Mouse (Mus musculus): ENCODE data around the gene Gm20696.

The Gm20696 gene

DNA sequence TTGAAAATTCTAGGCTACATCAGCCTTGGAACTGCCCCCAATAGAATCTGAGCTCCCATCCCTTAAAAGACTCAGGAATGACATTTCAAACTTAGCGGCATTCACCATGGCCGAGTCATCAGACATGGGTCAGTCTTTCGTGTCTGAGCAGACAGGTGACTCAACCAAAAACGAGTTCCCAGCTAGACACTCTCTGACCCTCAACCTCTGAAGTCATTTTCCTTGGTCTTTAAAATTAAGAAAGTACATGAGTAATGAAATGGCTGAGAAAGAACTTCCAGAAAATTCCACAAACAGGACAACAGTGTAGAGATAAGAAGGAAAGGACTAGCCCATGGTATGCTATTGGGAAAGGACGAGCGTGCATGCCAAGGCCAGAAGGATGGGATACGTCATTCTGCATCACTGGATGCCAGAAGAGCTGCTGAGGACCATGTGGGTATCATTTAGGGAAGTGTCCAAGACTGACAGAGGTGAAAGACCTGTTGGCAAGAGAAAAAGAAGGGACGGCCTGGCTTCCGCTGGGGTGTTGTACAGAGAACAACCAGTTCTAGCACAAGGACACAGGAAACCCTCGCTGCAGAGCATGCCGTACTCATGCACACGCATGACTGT is 219.7 kb downstream of the Gm20696 start:
- DNase-seq (ENCODE audit: extremely low read depth, low read depth, low spot score), result no peak

DNA sequence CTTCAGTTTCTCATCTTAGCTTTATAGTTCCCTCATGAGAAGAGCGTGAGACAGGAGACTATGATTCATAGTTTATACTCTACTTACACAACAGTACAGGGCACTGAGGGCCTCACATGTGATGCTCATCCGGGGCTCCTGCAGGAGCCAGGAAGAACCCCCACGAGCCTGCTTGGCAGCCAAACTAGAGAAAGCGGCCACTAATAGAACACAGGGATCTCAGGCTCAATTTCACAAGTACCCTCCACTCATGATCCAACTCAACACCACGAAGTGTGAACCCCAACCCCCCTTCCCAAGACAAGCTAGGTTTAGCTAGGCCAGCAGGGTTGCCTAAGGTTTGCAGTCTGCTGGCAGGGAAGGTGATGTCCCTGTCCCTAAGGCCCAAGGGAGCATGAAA is 223.1 kb downstream of the Gm20696 start:
- no peak for DNase-seq (ENCODE audit: extremely low read depth, low read depth, low spot score)

DNA sequence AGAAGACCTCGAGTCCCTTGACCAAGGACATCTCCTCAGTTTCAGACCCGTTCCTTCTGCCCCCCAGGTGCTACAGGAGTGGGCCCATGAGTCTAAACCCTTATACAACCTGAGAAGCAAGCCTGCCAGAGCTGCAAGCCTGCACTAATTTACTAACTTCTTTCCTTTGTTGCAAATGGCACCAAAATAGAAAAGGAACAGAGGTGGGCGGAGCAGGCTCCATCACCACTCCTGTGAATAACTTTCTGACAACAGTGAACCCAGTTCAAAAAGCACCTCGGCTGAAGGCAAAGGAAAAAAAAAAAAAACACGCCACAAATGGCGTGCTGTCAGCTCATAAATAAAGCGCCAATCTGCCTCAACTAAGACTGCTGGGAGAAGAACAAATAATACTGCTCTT is 225.5 kb downstream of the Gm20696 start:
- no peak for DNase-seq (ENCODE audit: extremely low read depth, low read depth, low spot score)

DNA sequence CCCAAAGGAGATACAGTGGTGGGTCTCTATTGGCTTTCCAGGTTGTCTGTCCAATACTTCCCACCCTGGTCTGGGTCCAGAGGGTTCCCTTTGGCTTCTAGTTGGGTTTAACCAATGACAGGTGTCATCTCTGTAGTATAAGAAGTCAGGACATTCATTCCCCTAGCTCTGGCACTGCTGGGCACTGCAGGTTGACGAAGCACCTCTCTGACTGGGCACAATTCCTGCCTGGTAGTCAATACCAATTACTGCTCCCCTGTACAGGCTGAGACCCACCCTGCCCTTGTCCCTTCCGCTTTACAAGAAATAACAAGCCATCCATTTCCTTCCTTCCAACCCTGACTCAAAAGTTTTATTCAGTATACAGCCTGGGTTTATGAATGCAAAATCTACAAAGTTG is 226.0 kb downstream of the Gm20696 start:
- DNase-seq (ENCODE audit: extremely low read depth, low read depth, low spot score), result no peak

DNA sequence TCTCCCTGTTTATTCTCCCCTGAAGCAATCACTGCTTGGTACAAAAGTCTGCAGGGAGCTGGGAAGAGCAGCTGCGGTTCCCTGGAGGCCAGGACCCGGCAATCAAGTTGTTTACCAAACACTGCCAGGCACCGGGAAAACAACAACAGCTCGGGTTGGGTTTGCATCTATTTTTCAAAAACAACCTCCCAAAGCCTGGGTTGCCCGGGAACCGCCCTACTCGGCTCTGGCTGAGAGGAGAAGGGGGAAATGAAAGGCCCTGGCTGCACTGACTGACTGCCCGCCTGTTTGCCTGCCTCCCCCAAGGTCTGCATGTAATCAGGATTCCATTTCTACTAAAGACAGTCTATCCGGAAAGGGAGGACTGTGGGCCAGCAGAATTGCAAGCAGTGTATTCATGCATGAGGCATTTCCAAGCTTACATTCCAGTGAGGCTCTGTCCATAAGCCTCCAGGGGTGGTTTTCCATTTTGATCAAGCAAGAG is 226.7 kb downstream of the Gm20696 start:
- DNase-seq (ENCODE audit: extremely low read depth, low read depth, low spot score), result no peak

DNA sequence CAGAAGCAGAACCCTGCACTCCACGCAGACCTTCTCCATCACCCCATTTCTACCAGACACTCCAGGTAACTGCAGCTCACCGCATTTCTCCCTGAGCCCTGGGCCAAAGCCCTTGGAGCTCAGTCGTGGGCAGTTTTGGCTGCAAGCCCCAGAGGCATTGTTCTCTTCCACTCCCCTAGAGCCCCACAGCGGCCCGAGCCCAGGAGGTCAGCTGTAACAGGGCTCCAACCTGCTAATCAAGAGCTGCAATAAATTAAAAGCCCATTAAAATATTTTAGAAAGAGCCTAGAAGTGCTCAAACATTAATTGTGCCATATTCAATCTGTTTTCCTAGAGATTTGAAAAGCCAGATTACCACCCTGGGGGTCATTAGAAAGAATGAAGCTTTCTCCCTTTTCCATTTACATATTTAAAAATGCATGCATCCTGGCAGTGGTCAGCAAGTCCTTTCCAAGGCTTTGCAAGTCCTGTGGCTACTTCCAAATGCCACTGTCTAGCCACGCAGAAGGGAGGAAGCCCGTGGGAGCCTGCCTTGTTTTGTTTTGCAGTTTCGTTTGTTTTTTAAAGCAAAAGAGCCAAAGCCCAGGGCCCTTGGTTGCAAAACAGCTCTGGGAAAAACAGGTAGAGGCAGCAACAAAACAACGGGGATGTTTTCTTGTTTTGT is 227.3 kb downstream of the Gm20696 start:
- no peak for DNase-seq (ENCODE audit: extremely low read depth, low read depth, low spot score)

DNA sequence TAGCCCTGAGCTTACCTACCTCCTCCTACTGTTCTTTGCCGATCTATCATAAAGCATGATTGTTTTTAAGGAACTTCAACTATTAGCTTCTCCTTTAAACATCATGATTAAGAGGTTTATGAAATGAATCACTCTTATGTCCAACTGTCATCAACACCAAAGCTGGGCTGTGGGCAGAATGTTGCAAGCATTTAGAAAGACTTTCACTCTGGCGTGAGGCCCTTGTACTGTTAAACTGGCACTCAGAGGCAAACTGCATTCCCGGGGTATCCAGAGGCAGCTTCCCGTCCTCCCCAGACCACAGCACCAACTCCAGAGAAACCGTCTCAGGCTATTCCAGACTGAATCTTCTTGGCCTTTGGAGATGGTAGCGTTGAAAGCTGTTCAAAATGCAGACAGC is 230.2 kb downstream of the Gm20696 start:
- DNase-seq (ENCODE audit: extremely low read depth, low read depth, low spot score), result no peak

DNA sequence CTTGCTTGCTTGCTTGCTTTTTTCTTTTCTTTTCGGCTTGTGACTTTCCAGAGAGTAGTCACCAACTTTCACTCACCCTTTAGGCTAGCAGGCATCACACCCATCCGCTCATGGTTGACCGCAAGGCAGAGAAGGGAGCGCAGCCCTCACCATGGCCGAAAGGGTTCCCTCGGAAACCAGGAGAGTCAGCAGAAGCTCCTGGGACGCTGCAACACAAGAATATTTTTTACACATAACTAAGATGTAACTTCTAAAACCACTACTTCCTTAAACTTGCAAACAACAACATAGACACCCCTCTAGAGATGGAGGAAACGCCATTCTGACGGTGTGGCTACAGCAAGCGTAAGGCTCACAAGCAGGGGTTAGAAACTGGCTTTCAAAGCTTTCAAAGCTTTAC is 231.5 kb downstream of the Gm20696 start:
- no peak for DNase-seq (ENCODE audit: extremely low read depth, low read depth, low spot score)

DNA sequence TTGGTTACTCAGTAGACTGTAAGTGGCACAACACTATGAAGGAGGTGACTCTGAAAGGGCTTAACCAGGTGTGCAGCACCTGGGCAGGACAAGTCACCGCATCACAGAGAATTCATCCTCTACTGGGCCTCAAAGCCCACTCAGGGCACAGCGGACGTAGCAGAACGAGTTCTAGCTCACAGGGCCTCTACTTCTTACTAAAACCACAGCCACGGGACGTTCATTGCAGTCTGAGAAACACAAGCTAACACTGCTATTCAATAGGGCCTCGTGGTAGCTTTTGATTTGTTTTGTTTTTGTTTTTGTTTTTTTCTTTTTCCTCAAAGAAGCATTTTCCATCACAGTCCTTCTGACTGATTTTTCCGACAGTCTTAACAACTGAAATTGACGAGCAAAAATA is 233.6 kb downstream of the Gm20696 start:
- no peak for DNase-seq (ENCODE audit: extremely low read depth, low read depth, low spot score)

DNA sequence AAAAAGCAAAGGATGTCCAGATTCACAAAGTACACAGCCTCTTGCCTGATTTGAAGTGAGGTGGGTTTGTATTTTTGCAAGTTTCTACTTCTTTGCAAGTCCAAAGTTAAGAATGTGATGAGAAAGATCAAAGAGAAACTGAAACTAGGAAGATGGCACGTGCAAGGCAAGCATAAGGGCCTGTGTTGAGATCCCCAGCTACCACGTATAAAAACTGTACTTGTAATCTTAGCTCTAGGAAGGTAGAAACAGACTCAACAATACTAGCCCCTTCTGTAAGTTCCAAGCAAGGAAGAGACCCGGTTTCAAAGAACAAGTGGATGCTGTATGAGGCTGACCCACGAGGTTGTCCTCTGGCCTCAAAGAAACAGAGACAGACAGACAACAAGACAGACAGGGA is 234.7 kb downstream of the Gm20696 start:
- no peak for DNase-seq (ENCODE audit: extremely low read depth, low read depth, low spot score)

DNA sequence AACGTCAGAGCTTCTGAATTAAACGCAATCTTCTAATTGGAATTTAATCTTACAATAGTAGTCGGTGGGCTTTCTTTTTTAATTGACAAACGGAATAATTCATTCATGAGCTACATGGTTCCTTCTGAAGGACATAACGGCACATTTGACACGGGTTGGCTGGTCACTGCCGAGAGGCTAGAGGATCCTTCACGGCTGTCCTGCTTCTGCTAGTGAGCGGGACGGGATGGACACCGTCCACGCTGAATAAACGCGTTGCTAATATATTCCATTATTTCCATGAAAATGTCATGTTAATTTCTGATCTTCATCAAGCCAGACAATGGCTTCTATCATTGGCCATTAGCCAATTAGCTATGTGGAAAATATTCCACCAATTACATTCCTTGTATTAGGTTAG is 236.0 kb downstream of the Gm20696 start:
- no peak for DNase-seq (ENCODE audit: extremely low read depth, low read depth, low spot score)

DNA sequence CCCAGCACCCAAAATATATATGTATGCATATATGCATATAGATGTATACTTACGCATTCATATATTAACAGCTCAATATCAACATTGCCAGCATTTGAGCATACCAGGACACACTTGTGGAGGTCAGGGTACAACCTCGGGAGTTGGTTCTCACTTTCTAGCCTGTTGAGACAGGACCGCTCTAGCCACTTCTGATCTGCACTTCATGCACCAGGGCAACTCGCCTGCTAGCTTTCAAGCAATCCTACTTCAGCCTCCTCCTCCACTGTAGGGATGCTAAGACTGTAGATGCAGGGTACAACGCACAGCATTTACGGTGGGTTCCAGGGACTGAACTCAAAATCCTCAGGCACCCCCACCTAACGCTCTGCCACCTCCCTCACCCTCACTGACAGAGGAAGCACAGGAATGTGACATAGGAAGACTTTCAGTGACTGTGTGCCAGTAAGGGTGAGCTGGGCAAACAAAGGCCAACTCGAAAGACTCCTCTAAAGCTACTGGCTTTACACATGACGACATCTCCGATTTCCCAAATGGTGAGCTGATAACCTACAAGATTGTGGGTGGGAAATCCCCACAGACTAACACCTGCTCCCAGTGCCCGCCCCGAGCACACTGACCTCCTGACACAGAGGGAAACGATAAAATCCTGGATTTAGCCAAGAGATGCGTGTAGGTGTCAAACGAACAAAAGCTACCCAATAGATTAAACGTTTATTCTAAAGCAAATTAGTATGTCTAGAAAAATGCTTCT is 237.0 kb downstream of the Gm20696 start:
- DNase-seq (ENCODE audit: extremely low read depth, low read depth, low spot score), result no peak

DNA sequence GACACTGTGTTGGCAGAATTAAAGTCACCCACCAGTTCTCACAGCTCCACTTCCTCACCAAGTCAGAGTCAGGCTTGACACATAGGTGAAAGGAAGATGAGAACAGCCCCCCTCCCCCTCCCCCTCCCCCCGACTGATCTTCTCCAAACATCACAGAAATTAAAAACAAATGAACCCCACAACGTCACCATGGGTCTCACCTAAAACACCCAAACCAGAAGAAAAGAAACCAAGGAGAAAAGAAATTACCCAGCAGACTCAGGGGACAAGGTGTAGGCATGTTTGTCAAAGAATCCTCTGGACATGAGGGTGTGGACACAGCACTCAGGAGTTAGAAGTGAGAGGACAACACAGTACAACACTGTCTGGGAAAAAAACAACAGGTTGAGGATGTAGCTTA is 237.6 kb downstream of the Gm20696 start:
- no peak for DNase-seq (ENCODE audit: extremely low read depth, low read depth, low spot score)

DNA sequence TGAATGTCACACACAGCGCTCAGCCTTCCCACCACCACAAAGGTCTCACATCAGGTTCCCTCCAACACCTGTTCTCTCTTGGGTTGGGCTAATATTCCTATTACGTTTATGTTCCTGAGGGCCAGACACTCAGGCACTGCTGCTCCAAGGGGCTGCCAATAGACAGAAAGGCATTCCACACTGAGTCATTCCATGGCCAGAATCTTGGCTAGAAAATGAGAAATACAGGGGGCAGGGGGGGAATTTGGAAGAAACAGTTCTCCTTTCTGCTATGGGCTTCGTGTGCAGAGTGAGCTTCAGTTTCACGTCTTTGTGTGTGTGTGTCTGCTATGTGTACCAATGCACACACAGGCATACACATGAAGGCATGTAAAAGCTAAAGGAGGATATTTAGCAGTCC is 239.3 kb downstream of the Gm20696 start:
- no peak for DNase-seq (ENCODE audit: extremely low read depth, low read depth, low spot score)

DNA sequence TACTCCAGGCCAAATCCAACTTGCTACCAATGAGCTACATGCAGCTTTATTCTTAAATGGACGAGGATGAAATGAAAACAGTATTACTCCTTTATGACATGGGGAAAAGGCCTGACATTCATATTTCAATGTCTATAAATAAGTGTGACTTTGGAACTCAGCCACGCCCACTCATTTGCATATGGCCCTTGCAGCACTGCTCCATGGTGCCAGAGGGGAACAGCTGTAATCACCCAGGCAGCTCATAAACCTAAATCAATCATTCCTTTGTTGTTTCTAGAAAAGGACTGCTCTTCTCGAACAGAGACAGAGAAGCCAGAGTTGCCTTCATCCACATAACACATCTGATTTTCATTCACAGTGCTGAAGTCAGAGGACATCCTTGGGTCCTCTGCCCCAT is 241.6 kb downstream of the Gm20696 start:
- no peak for DNase-seq (ENCODE audit: extremely low read depth, low read depth, low spot score)

DNA sequence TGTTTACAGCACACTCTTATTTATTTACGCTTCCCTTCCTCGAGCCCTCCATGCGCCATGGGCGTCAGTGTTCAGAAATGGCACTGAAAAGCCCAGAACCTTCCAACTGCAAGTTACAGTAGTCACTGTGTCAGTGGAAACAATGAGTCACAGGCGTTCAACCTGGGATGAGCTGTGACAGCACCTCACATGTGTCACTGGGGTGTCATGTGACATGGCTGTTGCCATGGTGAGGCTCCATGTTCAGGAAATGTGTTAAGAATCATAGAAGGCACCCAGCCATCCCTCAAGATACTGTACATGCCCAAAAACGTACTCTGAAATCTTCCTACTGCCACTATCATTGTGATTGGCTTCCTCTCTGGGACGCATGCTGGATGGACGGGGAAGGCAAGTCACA is 245.9 kb downstream of the Gm20696 start:
- no peak for DNase-seq (ENCODE audit: extremely low read depth, low read depth, low spot score)

DNA sequence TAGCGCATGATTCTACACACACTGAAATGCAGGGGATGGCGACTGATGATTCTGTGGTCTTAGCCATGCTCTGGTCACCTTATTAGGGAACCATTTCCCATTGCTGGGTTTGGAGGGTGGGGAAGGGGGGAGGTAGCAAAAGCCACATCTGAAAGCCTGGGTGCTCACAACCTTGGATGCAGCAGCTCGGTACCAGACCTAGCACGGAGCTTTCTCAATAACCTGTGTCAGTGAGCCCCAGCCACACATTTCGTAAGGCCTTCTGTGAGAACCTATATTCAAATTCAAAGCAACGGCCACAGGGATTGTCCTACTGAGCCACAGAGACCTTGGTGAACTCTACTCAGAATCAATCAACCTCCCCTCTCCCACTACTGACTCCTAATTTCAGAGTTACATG is 254.0 kb downstream of the Gm20696 start:
- no peak for DNase-seq (ENCODE audit: extremely low read depth, low read depth, low spot score)

DNA sequence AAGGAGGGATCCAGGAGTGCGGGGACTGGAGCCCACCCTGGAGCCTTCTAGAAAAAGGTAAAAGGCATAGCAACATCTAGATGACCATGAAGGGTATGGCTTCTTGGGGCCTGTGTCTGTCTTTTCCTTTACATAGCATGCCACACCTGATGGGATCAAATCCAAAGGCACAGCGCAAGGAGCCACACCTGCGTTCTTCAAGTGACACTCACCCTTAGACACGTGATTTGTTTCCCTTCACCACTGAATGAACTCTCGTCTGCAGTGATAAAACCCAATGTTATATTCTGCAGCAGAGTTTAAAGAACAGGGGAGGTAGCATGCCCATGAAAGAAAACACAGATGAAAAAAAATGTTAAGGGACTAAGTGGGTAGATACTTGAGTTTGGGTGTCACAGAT is 257.0 kb downstream of the Gm20696 start:
- no peak for DNase-seq (ENCODE audit: extremely low read depth, low read depth, low spot score)

DNA sequence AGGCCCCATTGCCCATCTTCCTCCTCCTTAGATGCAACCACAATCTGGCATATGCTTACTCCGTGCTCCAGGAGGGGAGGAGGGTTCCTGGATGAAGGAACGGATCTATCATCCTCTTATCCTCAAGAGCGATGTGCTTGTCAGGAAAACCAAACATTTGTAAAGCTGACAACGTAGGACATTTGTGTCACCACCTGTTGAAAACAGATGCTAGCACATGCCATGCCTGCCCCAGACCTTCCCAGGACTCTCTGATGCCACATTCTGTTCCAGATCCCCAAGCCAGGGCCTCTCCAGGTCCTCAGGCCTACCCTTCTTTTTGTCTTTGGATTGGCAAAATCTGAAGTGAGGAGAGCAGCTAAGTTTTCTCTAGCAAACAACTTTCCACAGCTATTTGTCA is 257.7 kb downstream of the Gm20696 start:
- DNase-seq (ENCODE audit: extremely low read depth, low read depth, low spot score), result no peak

DNA sequence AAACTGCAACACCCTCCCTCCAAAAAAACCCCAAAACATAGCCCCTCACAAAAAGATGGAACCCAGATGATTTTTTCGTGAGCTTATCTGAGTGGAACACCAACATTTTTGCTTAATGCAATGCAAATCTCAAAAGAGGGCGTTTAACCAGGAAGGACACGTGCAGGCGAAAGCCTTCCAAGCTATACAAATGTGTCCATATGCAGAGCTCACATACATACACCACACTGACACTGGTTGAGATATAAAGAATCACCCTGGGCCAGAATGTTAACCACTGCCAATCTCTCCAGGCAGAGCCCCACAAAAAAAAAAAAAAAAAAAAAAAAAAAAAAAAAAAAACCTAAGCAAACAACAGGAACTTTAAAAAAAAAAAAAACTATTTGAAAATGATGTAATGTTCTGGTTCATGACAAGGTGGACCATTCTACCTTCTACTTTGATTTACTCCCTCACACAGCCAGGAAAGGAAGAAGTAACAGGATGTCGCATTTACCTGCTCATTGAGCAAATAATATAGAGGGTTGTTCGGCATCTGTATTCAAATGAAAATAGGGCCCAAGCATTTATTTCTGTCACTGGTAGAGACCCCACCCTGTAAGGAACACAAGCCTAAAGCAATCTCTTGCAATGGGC is 262.7 kb downstream of the Gm20696 start:
- no peak for DNase-seq (ENCODE audit: extremely low read depth, low read depth, low spot score)

DNA sequence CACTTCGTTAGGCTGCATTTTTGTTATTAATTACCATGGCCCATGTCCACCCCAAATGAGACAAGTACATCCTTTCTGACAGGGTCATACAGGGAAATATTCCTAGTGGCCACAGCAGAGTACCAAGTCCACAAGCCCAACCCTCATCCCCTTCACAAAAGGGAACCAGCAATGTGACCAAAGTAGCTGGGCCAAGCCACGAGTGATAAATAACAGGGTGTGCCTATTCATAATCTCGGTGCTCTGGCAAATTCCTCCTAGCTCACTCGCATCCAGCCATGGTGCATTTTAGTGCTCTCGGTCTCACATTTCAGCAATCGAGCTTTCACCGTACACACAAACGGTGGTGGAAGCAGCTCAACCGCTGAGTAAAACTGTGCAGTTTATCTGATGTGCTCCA is 263.7 kb downstream of the Gm20696 start:
- DNase-seq (ENCODE audit: extremely low read depth, low read depth, low spot score), result no peak

DNA sequence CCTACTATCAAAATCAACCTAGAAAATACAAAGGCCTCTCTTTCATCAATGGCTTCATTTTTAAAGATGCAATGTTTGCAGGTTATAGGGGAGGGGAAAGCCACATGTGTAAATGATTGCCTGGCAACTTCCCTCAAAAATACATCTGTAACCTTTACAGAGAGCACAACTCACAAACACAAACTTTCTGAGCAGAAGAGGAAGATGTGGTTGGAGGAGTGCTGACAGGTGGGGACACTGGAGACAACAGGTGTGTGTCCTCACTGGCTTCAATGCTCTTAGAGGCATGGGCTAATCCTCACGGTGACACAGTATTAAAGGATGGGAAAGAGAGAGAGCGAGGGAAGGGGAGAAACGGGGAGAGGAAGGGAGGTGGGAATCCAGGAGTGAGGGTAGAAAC is 264.2 kb downstream of the Gm20696 start:
- DNase-seq (ENCODE audit: extremely low read depth, low read depth, low spot score), result no peak

Data from fat pad, adult 2 months (tissue).